Mouse (Mus musculus): ENCODE measurements at regions not wholly inside any gene's neighbourhood (a gene's known extent, or its start where the extent isn't known, plus 50 kb on each side); places are given as distances from the start of the nearest gene placed in this dataset.

GRCm38 (mm10) chr8:27677143-27678106, 230.0 kb downstream of the Poteg start:
- DNase-seq: peak; percentile 48

DNA sequence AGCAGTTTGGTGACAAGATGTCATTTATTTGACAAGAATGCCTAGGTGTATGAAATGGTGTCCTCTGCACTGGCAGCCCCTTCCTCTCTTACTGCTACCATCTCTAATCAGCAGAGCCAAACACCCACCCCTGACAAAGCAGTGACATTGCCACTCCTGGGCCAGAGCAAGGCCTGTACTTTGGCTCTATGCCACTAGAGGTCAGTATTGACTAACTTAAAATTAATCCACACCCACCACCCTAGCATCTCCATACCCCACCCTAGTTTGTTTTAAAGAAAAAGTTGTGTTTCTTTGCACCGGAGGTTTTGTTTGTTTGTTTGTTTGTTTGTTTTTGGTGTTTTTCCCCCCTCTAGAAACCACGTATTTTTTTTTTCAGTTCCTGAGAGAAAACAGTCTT, 231.7 kb downstream of the Poteg start:
- peak; percentile 24 for DNase-seq

GRCm38 (mm10) chr8:27721988-27722387, 274.5 kb downstream of the Poteg start:
- DNase-seq: no peak

DNA sequence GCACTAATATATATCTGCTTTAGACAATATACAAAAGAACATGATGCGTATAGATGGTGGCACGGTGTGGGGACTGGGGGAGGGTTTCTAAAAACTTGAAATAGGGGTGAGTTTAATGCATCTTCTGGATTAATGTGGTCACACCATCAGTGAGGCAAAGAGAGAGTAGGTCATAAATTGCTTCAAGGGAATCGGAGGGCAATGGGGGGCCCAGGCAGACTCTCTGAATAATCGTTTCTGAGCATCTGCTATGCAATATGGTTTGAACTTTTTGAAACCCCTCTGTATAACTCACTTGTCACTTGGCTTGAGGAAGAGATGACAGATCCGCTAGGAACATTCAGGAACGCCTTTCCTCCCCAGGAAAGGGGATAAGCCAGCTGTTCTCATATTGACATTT, 322.8 kb downstream of the Poteg start:
- DNase-seq: no peak

DNA sequence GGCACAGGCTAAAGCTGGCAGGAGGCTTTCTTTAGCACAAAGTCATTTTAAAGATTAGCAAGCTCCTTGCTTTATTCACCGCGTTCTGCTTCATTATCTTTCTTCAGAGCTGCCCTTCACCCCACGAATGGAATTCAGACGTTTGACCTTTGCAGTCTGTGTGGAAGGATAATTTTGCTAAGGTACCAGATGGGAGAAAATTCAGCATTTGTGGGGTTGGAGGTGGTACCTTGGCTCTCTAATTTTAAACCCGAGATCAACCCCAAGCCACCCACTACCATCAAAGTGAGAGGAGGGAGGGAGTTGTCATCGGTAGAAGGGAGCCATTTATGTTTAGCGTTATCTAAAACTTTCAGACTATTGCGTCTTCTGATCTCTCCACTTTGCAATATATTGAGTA, 323.3 kb downstream of the Poteg start:
- DNase-seq: no peak

DNA sequence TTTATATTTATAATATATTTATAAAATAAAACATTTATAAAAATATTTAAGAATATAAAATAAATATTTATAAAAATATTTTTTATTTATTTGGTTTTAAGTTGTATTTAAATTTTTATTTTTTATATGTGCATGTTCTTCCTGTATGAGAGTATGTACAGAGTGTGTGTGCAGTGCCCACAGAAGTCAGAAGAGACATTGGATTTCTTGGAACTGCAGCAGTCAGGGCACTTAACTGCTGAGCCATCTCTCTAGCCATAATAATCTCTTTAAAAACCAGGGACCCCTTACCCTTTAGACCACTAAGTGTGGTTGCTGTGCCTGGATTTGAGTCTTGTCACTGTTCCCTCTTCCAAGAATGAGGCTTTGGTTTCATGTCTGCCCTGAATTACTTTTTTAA, 323.8 kb downstream of the Poteg start:
- DNase-seq: no peak

- no peak for DNase-seq
These were observed 331.5 kb downstream of the Poteg start for GRCm38 (mm10) chr8:27778982-27779381.
